Mouse (Mus musculus) myocyte (in vitro differentiated cells): ENCODE measurements at regions not wholly inside any gene's neighbourhood (a gene's known extent, or its start where the extent isn't known, plus 50 kb on each side); places are given as distances from the start of the nearest gene placed in this dataset.

Source experiments
- E2F4 ChIP-seq: IDR thresholded peaks from one replicate; pipeline ENCODE4 v1.6.1; 2011; ENCODE audit warnings: mild to moderate bottlenecking, control low read depth, moderate library complexity; ENCODE audit not compliant: insufficient read depth
- MAX ChIP-seq: IDR thresholded peaks from one replicate; pipeline ENCODE4 v1.6.1; 2011; ENCODE audit warnings: low read depth, mild to moderate bottlenecking, control low read depth
- MYOG ChIP-seq, 3 experiments: IDR thresholded peaks; one replicate each; pipeline ENCODE4 v1.6.1; 2011; ENCODE audit warnings: control low read depth in 2 of 3, low read depth in 2 of 3, mild to moderate bottlenecking in 2 of 3; ENCODE audit not compliant: insufficient read length in 2 of 3, control insufficient read depth in 1 of 3, insufficient read depth in 1 of 3
- POLR2A ChIP-seq: IDR thresholded peaks from one replicate; pipeline ENCODE4 v1.6.1; 2011; ENCODE audit warnings: low read depth, mild to moderate bottlenecking, control low read depth, moderate library complexity; ENCODE audit not compliant: insufficient read length
- POLR2AphosphoS2 ChIP-seq: IDR thresholded peaks from one replicate; pipeline ENCODE4 v1.6.1; 2011; ENCODE audit warnings: low read depth, control low read depth; ENCODE audit not compliant: insufficient read length
- REST ChIP-seq: IDR thresholded peaks from one replicate; pipeline ENCODE4 v1.6.1; 2011; ENCODE audit warnings: mild to moderate bottlenecking, control low read depth, moderate library complexity; ENCODE audit not compliant: insufficient read depth, insufficient read length
- TCF12 ChIP-seq: IDR thresholded peaks from one replicate; pipeline ENCODE4 v1.6.1; 2011; ENCODE audit warnings: mild to moderate bottlenecking, control low read depth; ENCODE audit not compliant: poor library complexity, insufficient read depth, severe bottlenecking
- TCF3 ChIP-seq: IDR thresholded peaks from one replicate; pipeline ENCODE4 v1.6.1; 2011; ENCODE audit warnings: low read depth, control low read depth; ENCODE audit not compliant: insufficient read length
- USF1 ChIP-seq: IDR thresholded peaks from one replicate; pipeline ENCODE4 v1.6.1; 2011; ENCODE audit warnings: low read depth, mild to moderate bottlenecking, control low read depth, moderate library complexity

GRCm38 (mm10) chr9:63876886-63877285 is 119.1 kb upstream of the Smad3 start:
- TF ChIP-seq POLR2AphosphoS2 (no peak), POLR2A (no peak), E2F4 (no peak), MAX (no peak), TCF3 (no peak), REST (no peak), MYOG (IDR thresholded peaks at IDR 0.05; ENCODE audit: control insufficient read depth in 1 of 3, insufficient read depth in 1 of 3, insufficient read length in 2 of 3, low read depth in 2 of 3) (no peak), TCF12 (no peak), USF1 (no peak)
